Comparison of ENCODE assay signal across 9 mouse cellular contexts in the genomic region with DNA sequence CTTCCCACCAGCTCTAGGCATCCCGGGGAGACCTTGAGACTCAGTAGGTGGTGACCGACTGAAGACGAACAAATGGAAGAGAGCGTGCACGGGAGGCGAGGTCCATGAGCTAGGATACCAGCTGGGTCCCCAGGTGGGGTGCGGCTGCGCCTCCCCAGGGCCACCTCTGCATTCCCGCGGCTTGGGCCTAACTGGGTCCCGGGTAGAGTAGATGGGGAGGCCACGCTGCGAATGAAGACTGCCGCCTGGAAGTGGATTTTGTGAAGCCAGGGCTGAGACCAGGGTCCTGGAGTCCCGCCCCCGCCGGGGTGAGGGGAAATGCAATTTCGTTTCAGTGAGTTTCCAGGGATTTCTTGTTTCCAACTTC. TPM values are rescaled to one million over a fixed set of nuclear protein-coding genes. Genes with fewer than 3 reads are reported as not detected.
A peak's percentile ranks its signal among the peaks of the same experiment; 100 is the strongest.
DNase-seq lines count a peak whose midpoint lies in the region; ATAC-seq lines count a peak whose summit lies in the region.
"Had no signal": no experiment of that assay in that cellular context is flagged by ENCODE, and none has a peak within 500 bp of the region (broad histone marks: within the 10 kb centered on the region; RNA-seq: fewer than 3 reads in every experiment).

No protein-coding gene starts in this region.

- H3K9ac ChIP-seq in heart, embryonic 15.5 days = no peak overlapping the region
- peak overlapping the region; percentile 48 for H3K9ac ChIP-seq in midbrain, embryonic 13.5 days (replicated peaks)

- H3K4me1 ChIP-seq in heart, embryonic 15.5 days (replicated peaks) = peaks cover 56% of the 10 kb centered on the region
- H3K4me1 ChIP-seq in midbrain, embryonic 13.5 days (replicated peaks) = peaks cover 58% of the 10 kb centered on the region

- H3K9me3 ChIP-seq in heart, embryonic 15.5 days (replicated peaks) = no peaks in the 10 kb centered on the region
- H3K9me3 ChIP-seq in midbrain, embryonic 13.5 days = no peaks in the 10 kb centered on the region

- peak; percentile 27 to 45 for DNase-seq in layer of hippocampus, postnatal 10 days (ENCODE audit: low spot score in 2 of 2)
- DNase-seq in layer of hippocampus, postnatal 25 days (ENCODE audit: extremely low spot score in 1 of 2, low spot score in 1 of 2) = no peak
- DNase-seq in cerebellum, postnatal 14 days = peak; percentile 24 to 44
- no peak for DNase-seq in frontal cortex, postnatal 14 days (ENCODE audit: low spot score in 2 of 2)
- DNase-seq in ovary, postnatal 10 days (ENCODE audit: low spot score) = no peak
- no peak for DNase-seq in right cerebral cortex, postnatal 25 days

- 8% methylated on average over 18 of the region's 18 CpGs for WGBS in heart, embryonic 15.5 days
- under 1% methylated on average over 18 of the region's 18 CpGs for WGBS in midbrain, embryonic 13.5 days

- no peak overlapping the region for H3K27ac ChIP-seq in heart, embryonic 15.5 days
- peak overlapping the region; percentile 85 for H3K27ac ChIP-seq in midbrain, embryonic 13.5 days

- peak overlapping the region; percentile 28; the same call in 1 of the 2 replicates for H3K4me2 ChIP-seq in heart, embryonic 15.5 days
- H3K4me2 ChIP-seq in midbrain, embryonic 13.5 days (replicated peaks) = peak overlapping the region; percentile 45

- peak overlapping the region; percentile 4; the same call in 1 of the 2 replicates for H3K4me3 ChIP-seq in heart, embryonic 15.5 days
- H3K4me3 ChIP-seq in midbrain, embryonic 13.5 days (replicated peaks) = peak overlapping the region; percentile 37

- no peaks in the 10 kb centered on the region for H3K36me3 ChIP-seq in heart, embryonic 15.5 days
- H3K36me3 ChIP-seq in midbrain, embryonic 13.5 days = no peaks in the 10 kb centered on the region

- ATAC-seq in heart, embryonic 15.5 days (replicated peaks; ENCODE audit: insufficient number of reproducible peaks, insufficient read depth, low FRiP score, low read depth) = no peak
- 0 out of 2 replicates have a peak, but pooled peaks have one; percentile 24 for ATAC-seq in midbrain, embryonic 13.5 days

- peaks cover 84% of the 10 kb centered on the region for H3K27me3 ChIP-seq in heart, embryonic 15.5 days
- H3K27me3 ChIP-seq in midbrain, embryonic 13.5 days = peaks cover 82% of the 10 kb centered on the region

RNA-seq across cellular contexts. Expression of a gene that starts 6.0 kb away (rescaled TPM):
- 1 to 10 TPM; 4.7 to 5.1 TPM for total RNA-seq in layer of hippocampus, postnatal 10 days (2021)
- total RNA-seq in layer of hippocampus, postnatal 25 days (2021) = 1 to 10 TPM; 2.9 to 3.6 TPM
- not detected in 2 replicates for polyA plus RNA-seq in heart, embryonic 15.5 days (2015; fragmentation: Nextera tagmentation; extraction: Ambion mirVana)
- 6.1 and 8.9 TPM in 2 replicates for polyA plus RNA-seq in midbrain, embryonic 13.5 days (2015; fragmentation: Nextera tagmentation; extraction: Ambion mirVana)
- polyA plus RNA-seq: spleen, adult 2 months had no signal

RNA-seq across cellular contexts. Expression of a gene that starts 34.7 kb away (rescaled TPM):
- total RNA-seq in layer of hippocampus, postnatal 10 days (2021) = 10 to 100 TPM; 12.1 to 12.6 TPM
- total RNA-seq in layer of hippocampus, postnatal 25 days (2021) = 10 to 100 TPM; 17.3 to 27.5 TPM
- polyA plus RNA-seq in heart, embryonic 15.5 days (2015; fragmentation: Nextera tagmentation; extraction: Ambion mirVana) = 13.2 and 13.4 TPM in 2 replicates
- 8.1 and 9.6 TPM in 2 replicates for polyA plus RNA-seq in midbrain, embryonic 13.5 days (2015; fragmentation: Nextera tagmentation; extraction: Ambion mirVana)

RNA-seq across cellular contexts. Expression of a gene that starts 34.8 kb away (rescaled TPM):
- total RNA-seq in layer of hippocampus, postnatal 10 days (2021) = 10 to 100 TPM; 22.8 to 26.7 TPM
- total RNA-seq in layer of hippocampus, postnatal 25 days (2021) = 10 to 100 TPM; 27.0 to 29.3 TPM
- polyA plus RNA-seq in heart, embryonic 15.5 days (2015; fragmentation: Nextera tagmentation; extraction: Ambion mirVana) = 15.0 and 16.7 TPM in 2 replicates
- polyA plus RNA-seq in midbrain, embryonic 13.5 days (2015; fragmentation: Nextera tagmentation; extraction: Ambion mirVana) = 34.0 and 34.8 TPM in 2 replicates

RNA-seq across cellular contexts. Expression of a gene that starts 59.0 kb away (rescaled TPM):
- 100 to 1,000 TPM; 108 to 123 TPM for total RNA-seq in layer of hippocampus, postnatal 10 days (2021)
- total RNA-seq in layer of hippocampus, postnatal 25 days (2021) = 100 to 1,000 TPM; 116 to 117 TPM
- polyA plus RNA-seq in heart, embryonic 15.5 days (2015; fragmentation: Nextera tagmentation; extraction: Ambion mirVana) = 57.7 and 59.2 TPM in 2 replicates
- polyA plus RNA-seq in midbrain, embryonic 13.5 days (2015; fragmentation: Nextera tagmentation; extraction: Ambion mirVana) = 80.9 and 96.4 TPM in 2 replicates

Comparison
In these comparisons a context has a peak if more than half of its experiments do, and no peak if none do; other contexts are left out.
1. DNase-seq: peak in layer of hippocampus, postnatal 10 days (2 of 2) and cerebellum, postnatal 14 days (2 of 2); none in layer of hippocampus, postnatal 25 days (0 of 2), frontal cortex, postnatal 14 days (0 of 2), ovary, postnatal 10 days (single experiment) and right cerebral cortex, postnatal 25 days (single experiment).